Mouse (Mus musculus) C3H10T1/2 (cell line): Measurements from ENCODE around the gene Olfr1257. TPM values are rescaled to one million over a fixed set of nuclear protein-coding genes. Genes with fewer than 3 reads are reported as not detected.

Experiments
- polyA plus RNA-seq, 2 experiments: library from polyadenylated mRNA; unstranded; fragments of >200 nt; fragmentation: generic; extraction: Trizol; gene quantifications; one replicate each; pipeline ENCODE4 v1.2.1; 2012; ENCODE audit warnings: missing spikeins in 2 of 2

Gene Olfr1257
- not detected for polyA plus RNA-seq

DNA sequence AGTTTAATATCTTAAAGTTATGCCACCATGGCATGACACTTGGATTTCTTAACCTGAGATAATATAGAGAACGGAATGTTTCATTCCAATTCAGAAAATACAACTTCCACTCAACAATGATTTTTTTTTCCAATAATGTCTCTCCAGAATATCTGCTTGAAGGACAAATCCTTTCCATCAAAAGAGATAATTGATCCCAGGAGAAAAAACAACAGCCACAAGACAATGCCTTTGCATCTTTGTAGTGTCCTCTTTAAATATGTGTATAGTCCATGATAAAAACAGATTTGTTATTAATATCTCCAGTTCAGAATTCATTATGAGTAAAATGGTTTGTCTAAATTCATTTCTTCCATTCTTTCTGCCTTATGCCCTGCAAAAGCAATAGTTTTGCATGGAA, at the start of gene Olfr1257:
Olfr1257 (plus strand) TSS at position 301 of the 400 bp plus-strand sequence.

DNA sequence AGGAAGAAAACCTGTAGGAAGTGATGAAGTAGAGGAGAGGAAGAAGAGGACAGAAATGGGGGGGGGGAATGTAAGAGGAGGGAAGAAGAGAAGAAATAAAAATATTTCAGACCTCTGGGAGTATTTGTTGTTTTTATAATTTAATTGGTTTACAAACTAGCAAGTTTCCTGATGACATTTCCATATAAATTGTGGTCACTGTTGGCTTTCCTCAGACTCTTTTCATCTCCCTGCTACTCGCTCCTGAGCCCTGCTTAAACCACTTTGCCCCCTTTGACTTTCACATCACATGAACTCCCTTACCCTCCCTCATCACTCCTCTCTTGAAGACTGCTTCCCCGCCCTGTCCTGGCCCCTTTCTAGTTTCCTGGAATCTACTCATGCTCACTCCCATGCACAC, 36.8 kb upstream of the Olfr1257 start, which contains the start of gene Olfr1256:
Olfr1256 (minus strand) TSS at position 101 of the 400 bp plus-strand sequence.

DNA sequence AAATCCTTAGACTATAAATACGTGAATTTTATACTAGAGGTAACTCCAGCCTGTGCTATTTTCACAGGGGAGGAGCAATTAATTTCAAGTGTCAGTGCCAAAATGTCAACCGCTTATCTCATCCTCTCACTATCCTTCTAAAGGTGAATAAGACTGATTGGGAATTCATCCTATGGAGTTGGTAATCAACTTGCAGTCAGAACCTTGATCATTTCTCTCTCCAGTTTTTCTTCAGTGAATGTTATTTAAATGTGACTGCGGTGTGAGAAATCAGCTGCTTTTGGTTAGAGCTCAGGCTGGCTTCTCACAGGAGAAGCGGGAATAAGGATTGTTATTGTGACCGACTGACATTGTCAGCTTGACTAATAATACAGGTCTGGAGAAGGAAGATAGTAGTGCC, 30.1 kb upstream of the Olfr1257 start, which contains the start of gene Olfr48:
Olfr48 (minus strand) TSS at position 101 of the 400 bp plus-strand sequence.

DNA sequence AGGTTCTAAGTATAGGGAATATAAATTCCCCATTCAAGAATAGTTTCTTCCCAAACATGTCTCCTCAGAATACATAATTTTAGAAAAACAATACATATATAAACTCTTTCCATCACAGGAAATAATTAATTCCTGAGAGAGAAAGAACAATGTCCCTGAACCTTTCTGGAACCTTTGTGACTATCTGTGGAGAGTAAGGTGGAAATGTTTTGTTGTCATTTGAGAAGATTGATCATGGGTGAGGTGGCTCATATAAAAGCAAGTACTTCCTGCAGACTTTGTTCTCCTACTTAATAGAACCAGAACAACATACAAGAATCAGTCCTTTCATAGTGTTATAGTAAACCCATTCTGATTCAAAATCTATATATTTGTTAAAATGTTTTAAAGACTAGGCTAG, 48.8 kb downstream of the Olfr1257 start, which contains the start of gene Olfr1258:
Olfr1258 (plus strand) TSS at position 301 of the 400 bp plus-strand sequence.

Other genes with a start within 250 kb of the Olfr1257 start
- not detected for gene Olfr1249, start 243.5 kb upstream of the Olfr1257 start, polyA plus RNA-seq
- gene Olfr1250, start 217.0 kb upstream of the Olfr1257 start, polyA plus RNA-seq, result not detected
- not detected for gene Olfr1251, start 206.5 kb upstream of the Olfr1257 start, polyA plus RNA-seq
- gene Olfr1252, start 153.4 kb upstream of the Olfr1257 start, polyA plus RNA-seq, result not detected
- not detected for gene Olfr1253, start 121.3 kb upstream of the Olfr1257 start, polyA plus RNA-seq
- gene Olfr1254, start 84.8 kb upstream of the Olfr1257 start, polyA plus RNA-seq, result not detected
- gene Olfr1255, start 66.4 kb upstream of the Olfr1257 start, polyA plus RNA-seq, result not detected
- gene Olfr1256, start 36.9 kb upstream of the Olfr1257 start, polyA plus RNA-seq, result not detected
- gene Olfr48, start 30.2 kb upstream of the Olfr1257 start, polyA plus RNA-seq, result not detected
- gene Olfr1258, start 48.9 kb downstream of the Olfr1257 start, polyA plus RNA-seq, result not detected
- not detected for gene Olfr1259, start 70.2 kb downstream of the Olfr1257 start, polyA plus RNA-seq
- not detected for gene Olfr1260, start 95.9 kb downstream of the Olfr1257 start, polyA plus RNA-seq
- gene Olfr1261, start 112.8 kb downstream of the Olfr1257 start, polyA plus RNA-seq, result not detected
- not detected for gene Olfr1262, start 121.7 kb downstream of the Olfr1257 start, polyA plus RNA-seq
- not detected for gene Olfr1263, start 133.7 kb downstream of the Olfr1257 start, polyA plus RNA-seq
- not detected for gene Olfr1264, start 147.1 kb downstream of the Olfr1257 start, polyA plus RNA-seq
- gene Olfr1265, start 156.9 kb downstream of the Olfr1257 start, polyA plus RNA-seq, result not detected
- gene Olfr140, start 185.2 kb downstream of the Olfr1257 start, polyA plus RNA-seq, result not detected
- not detected for gene Olfr1269, start 243.0 kb downstream of the Olfr1257 start, polyA plus RNA-seq